Mouse (Mus musculus) heart, adult 2 months (tissue): ENCODE measurements around the gene Gm20388. TPM values are rescaled to one million over a fixed set of nuclear protein-coding genes. Genes with fewer than 3 reads are reported as not detected.
"Not testable (repeated sequence)": the region's sequence is repeated elsewhere in the genome, so short reads cannot be mapped to it uniquely, and the experiment has no call there.

Experiments
- DNase-seq, 2 experiments: peaks; one replicate each; pipeline ENCODE4 v3.0.0; 2021
- H3K27ac ChIP-seq: fragments of 200-600 bp; 2 replicates; pipeline ENCODE4 v1.8.1; 2022
- H3K27me3 ChIP-seq: fragments of 200-500 bp; 2 replicates; pipeline ENCODE4 v1.6.1; 2012; ENCODE audit warnings: mild to moderate bottlenecking, low read length, inconsistent platforms, mixed read lengths; ENCODE audit not compliant: control insufficient read depth, insufficient read depth
- H3K36me3 ChIP-seq: fragments of 200-500 bp; 2 replicates; pipeline ENCODE4 v1.6.1; 2012; ENCODE audit warnings: low read length, inconsistent platforms; ENCODE audit not compliant: control insufficient read depth, insufficient read depth
- H3K4me1 ChIP-seq: fragments of 200-500 bp; 2 replicates; pipeline ENCODE4 v1.6.1; 2011; ENCODE audit warnings: low read length; ENCODE audit not compliant: control insufficient read depth, insufficient read depth
- H3K4me3 ChIP-seq: fragments of 200-600 bp; 2 replicates; pipeline ENCODE4 v1.8.1; 2022
- H3K79me2 ChIP-seq: fragments of 200-500 bp; replicated peaks from 2 replicates; pipeline ENCODE4 v1.6.1; 2012; ENCODE audit warnings: mild to moderate bottlenecking, inconsistent platforms, low read length, moderate library complexity, mixed read lengths; ENCODE audit not compliant: control insufficient read depth, insufficient read depth
- H3K9ac ChIP-seq: fragments of 200-500 bp; 2 replicates; pipeline ENCODE4 v1.6.1; 2012; ENCODE audit warnings: low read depth, mild to moderate bottlenecking, control low read depth, inconsistent platforms, low read length, mixed read lengths
- CTCF ChIP-seq: fragments of 200-600 bp; IDR thresholded peaks from 2 replicates; pipeline ENCODE4 v1.8.1; 2022; ENCODE audit warnings: antibody characterized with exemption, mild to moderate bottlenecking, moderate library complexity
- EP300 ChIP-seq: fragments of 200-500 bp; IDR thresholded peaks from 2 replicates; pipeline ENCODE4 v1.6.1; 2011; ENCODE audit warnings: low read depth, low read length, control low read depth; ENCODE audit not compliant: insufficient read depth
- POLR2A ChIP-seq: fragments of 200-500 bp; IDR thresholded peaks from 2 replicates; pipeline ENCODE4 v1.6.1; 2011; ENCODE audit warnings: mild to moderate bottlenecking, low read depth, low read length, control low read depth; ENCODE audit not compliant: insufficient read depth
- WGBS: fragments of 180-500 bp; shearing (Covaris S2); methylation state at CpG from one replicate; pipeline ENCODE4 v1.1.7; 2018; 5-methylcytosine and 5-hydroxymethylcytosine counted together
- intact Hi-C: fragments of 180-260 bp; cut with DNase I; formaldehyde crosslinking; loops from one replicate; pipeline ENCODE4 v1.15.1; 2025
- polyA plus RNA-seq: library from polyadenylated mRNA; depleted of rRNA; stranded (reverse); fragments of >200 nt; gene quantifications from 2 replicates; pipeline ENCODE4 v1.2.3, GENCODE M21; 2012
- total RNA-seq, 2 experiments: library from RNA; stranded (reverse); gene quantifications; 2 replicates each; pipeline ENCODE4 v1.2.3; 2021

Gm20388 gene
- total and polyA plus RNA-seq, 3 experiments, result 1.8 to 32.3 TPM; not detected in 1

GRCm38 (mm10) chr8:124014751-124015150, 4104.1 kb downstream of the Gm20388 start:
- intact Hi-C loops, result no loop called here
- no peak overlapping the region for H3K27ac ChIP-seq
- TF ChIP-seq POLR2A, result no peak

DNA sequence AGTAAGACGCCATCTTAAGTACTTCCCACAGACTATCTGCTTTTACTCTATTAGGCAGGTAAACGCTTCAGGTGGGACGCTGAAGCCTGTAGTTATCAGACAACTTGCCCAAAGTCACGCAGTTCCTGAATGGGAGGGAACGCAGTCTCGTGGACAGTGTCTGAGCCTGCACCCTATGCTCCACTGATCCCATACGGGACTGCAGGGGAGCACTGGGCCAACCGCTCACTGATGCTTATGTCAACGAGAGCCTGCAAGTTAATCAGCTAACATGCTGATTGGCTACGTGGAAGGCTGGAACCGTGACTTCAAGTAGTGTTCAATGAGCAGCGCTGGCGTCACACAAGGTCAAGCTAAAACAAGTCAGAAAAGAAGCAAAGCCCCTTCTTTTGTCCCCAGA, 4109.1 kb downstream of the Gm20388 start:
- no peaks in the 10 kb centered on the region for H3K27me3 ChIP-seq
- H3K36me3 ChIP-seq, result no peaks in the 10 kb centered on the region; the same call in 1 of the 2 replicates
- peaks cover 16% of the 10 kb centered on the region for H3K4me1 ChIP-seq
- peaks cover 7% of the 10 kb centered on the region for H3K79me2 ChIP-seq
- peak overlapping the region; percentile 49; the same call in 1 of the 2 replicates for H3K9ac ChIP-seq
- DNase-seq, result peak in 1 of 2 experiments; percentile 13
- intact Hi-C loops, result loop anchor here (2.0 to 5.0 kb wide), 3 partner anchors 37 to 213 kb away; partner anchors contain the start of genes Abcb10, Galnt2 and Nup133
- H3K27ac ChIP-seq, result no peak overlapping the region; the same call in 1 of the 2 replicates
- peak overlapping the region; percentile 76 for H3K4me3 ChIP-seq
- TF ChIP-seq EP300, result no peak
- no peak for TF ChIP-seq POLR2A
- TF ChIP-seq CTCF, result no peak
- WGBS, result 34% methylated on average over 13 of the region's 13 CpGs

More at GRCm38 (mm10) chr8:124014751-124015150, 4104.1 kb downstream of the Gm20388 start:
- Histone ChIP-seq H3K79me2 (peaks cover 9% of the 10 kb centered on the region), H3K27me3 (no peaks in the 10 kb centered on the region), H3K9ac (no peak overlapping the region), H3K4me3 (no peak overlapping the region), H3K4me1 (peaks cover 11% of the 10 kb centered on the region), H3K36me3 (no peaks in the 10 kb centered on the region; the same call in 1 of the 2 replicates)
- no peak for DNase-seq
- 68% methylated on average over 3 of the region's 3 CpGs for WGBS

- Histone ChIP-seq H3K79me2 (peaks cover 7% of the 10 kb centered on the region), H3K9ac (peak overlapping the region; percentile 92), H3K4me1 (peaks cover 15% of the 10 kb centered on the region), H3K36me3 (no peaks in the 10 kb centered on the region; the same call in 1 of the 2 replicates), H3K27me3 (no peaks in the 10 kb centered on the region), H3K27ac (peak overlapping the region; percentile 97), H3K4me3 (peak overlapping the region; percentile 76)
- DNase-seq, result peak in 1 of 2 experiments; percentile 76
- 2% methylated on average over 51 of the region's 87 CpGs for WGBS
- TF ChIP-seq EP300, result 0 out of 2 replicates have a peak, but pooled peaks have one; percentile 11
- peak; percentile 16 for TF ChIP-seq CTCF
- no peak for TF ChIP-seq POLR2A
- intact Hi-C loops, result loop anchor here (2.0 to 5.0 kb wide), 3 partner anchors 38 to 212 kb away; partner anchors contain the start of genes Abcb10, Galnt2 and Nup133
Observed at GRCm38 (mm10) chr8:124020439-124021236, 4110.0 kb downstream of the Gm20388 start.

- no peak for TF ChIP-seq CTCF
- TF ChIP-seq POLR2A, result 0 out of 2 replicates have a peak, but pooled peaks have one; percentile 64
- Histone ChIP-seq H3K79me2 (peaks cover 7% of the 10 kb centered on the region), H3K36me3 (no peaks in the 10 kb centered on the region; the same call in 1 of the 2 replicates), H3K4me3 (peak within 1 kb of the TSS; percentile 76), H3K27ac (peak within 1 kb of the TSS; percentile 97), H3K4me1 (peaks cover 15% of the 10 kb centered on the region), H3K9ac (peak within 1 kb of the TSS; percentile 92), H3K27me3 (no peaks in the 10 kb centered on the region)
- DNase-seq, result peak; percentile 97 to 98
- 1% methylated on average over 73 of the region's 74 CpGs for WGBS
- intact Hi-C loops, result loop anchor here (2.0 to 5.0 kb wide), 3 partner anchors 39 to 211 kb away; partner anchors contain the start of genes Abcb10, Galnt2 and Nup133
Observed at GRCm38 (mm10) chr8:124021237-124022227, 4110.9 kb downstream of the Gm20388 start, which contains the start of the genes Taf5l and Urb2. Gene Taf5l, minus strand, starts transcription at chr8:124021397. Gene Urb2, plus strand, starts transcription at chr8:124021508.

GRCm38 (mm10) chr8:124026265-124026664, 4115.6 kb downstream of the Gm20388 start:
- 74% methylated on average over 2 of the region's 2 CpGs for WGBS
- H3K27me3 ChIP-seq, H3K4me3 ChIP-seq, DNase-seq, H3K27ac ChIP-seq, intact Hi-C loops, H3K4me1 ChIP-seq, H3K79me2 ChIP-seq, H3K36me3 ChIP-seq, H3K9ac ChIP-seq: not testable (repeated sequence)
- TF ChIP-seq CTCF, result peak; percentile 21; the same call in 1 of the 2 replicates
